Mouse (Mus musculus) testis, adult 2 months (tissue): Measurements from ENCODE around the gene Flrt1. TPM values are rescaled to one million over a fixed set of nuclear protein-coding genes. Genes with fewer than 3 reads are reported as not detected.
A peak's percentile ranks its signal among the peaks of the same experiment; 100 is the strongest.

Experiments used
- H3K27ac ChIP-seq: fragments of 200-500 bp; 2 replicates; pipeline ENCODE4 v1.5.1; 2012; ENCODE audit warnings: low read depth, low read length; ENCODE audit not compliant: control insufficient read depth, insufficient read depth
- H3K27me3 ChIP-seq: fragments of 200-500 bp; 2 replicates; pipeline ENCODE4 v1.6.1; 2012; ENCODE audit warnings: mild to moderate bottlenecking, low read length, moderate library complexity; ENCODE audit not compliant: control insufficient read depth, insufficient read depth
- H3K36me3 ChIP-seq: fragments of 200-500 bp; 2 replicates; pipeline ENCODE4 v1.6.1; 2012; ENCODE audit warnings: mild to moderate bottlenecking, low read length; ENCODE audit not compliant: control insufficient read depth, insufficient read depth
- H3K4me1 ChIP-seq: fragments of 200-500 bp; 2 replicates; pipeline ENCODE4 v1.6.1; 2012; ENCODE audit warnings: low read length; ENCODE audit not compliant: control insufficient read depth, insufficient read depth
- H3K4me3 ChIP-seq: fragments of 200-500 bp; 2 replicates; pipeline ENCODE4 v1.5.1; 2012; ENCODE audit warnings: low read depth, mild to moderate bottlenecking, low read length, moderate library complexity, mixed read lengths; ENCODE audit not compliant: control insufficient read depth
- CTCF ChIP-seq: fragments of 200-500 bp; IDR thresholded peaks from 2 replicates; pipeline ENCODE4 v1.5.1; 2012; ENCODE audit warnings: low read depth, mild to moderate bottlenecking, inconsistent platforms, low read length, moderate library complexity; ENCODE audit not compliant: control insufficient read depth, insufficient read depth, insufficient replicate concordance
- POLR2A ChIP-seq: fragments of 200-500 bp; IDR thresholded peaks from 2 replicates; pipeline ENCODE4 v1.6.1; 2012; ENCODE audit warnings: low read depth, mild to moderate bottlenecking, inconsistent platforms, low read length, moderate library complexity; ENCODE audit not compliant: control insufficient read depth
- polyA plus RNA-seq: library from polyadenylated mRNA; depleted of rRNA; stranded (reverse); fragments of >200 nt; gene quantifications from 2 replicates; pipeline ENCODE4 v1.2.3, GENCODE M21; 2012

The Flrt1 gene
- polyA plus RNA-seq, 1 experiment = 3.1 TPM

GRCm38 (mm10) chr19:7073997-7074781 lies 31.3 kb downstream of the Flrt1 start:
- Histone ChIP-seq H3K27me3 (no peaks in the 10 kb centered on the region), H3K4me3 (no peak overlapping the region), H3K27ac (no peak overlapping the region), H3K36me3 (no peaks in the 10 kb centered on the region), H3K4me1 (no peaks in the 10 kb centered on the region)
- no peak for TF ChIP-seq CTCF
- TF ChIP-seq POLR2A = no peak

GRCm38 (mm10) chr19:7072221-7072620 lies 33.3 kb downstream of the Flrt1 start:
- no peaks in the 10 kb centered on the region for H3K36me3 ChIP-seq
- no peak overlapping the region for H3K4me3 ChIP-seq
- H3K27ac ChIP-seq = no peak overlapping the region
- H3K4me1 ChIP-seq = no peaks in the 10 kb centered on the region
- no peak for TF ChIP-seq CTCF
- TF ChIP-seq POLR2A = no peak
- H3K27me3 ChIP-seq = no peaks in the 10 kb centered on the region

GRCm38 (mm10) chr19:7070775-7071174 lies 34.8 kb downstream of the Flrt1 start:
- H3K36me3 ChIP-seq = no peaks in the 10 kb centered on the region
- no peak overlapping the region for H3K4me3 ChIP-seq
- H3K27me3 ChIP-seq = no peaks in the 10 kb centered on the region
- H3K27ac ChIP-seq = no peak overlapping the region
- TF ChIP-seq POLR2A = no peak
- no peak for TF ChIP-seq CTCF
- peaks cover 2% of the 10 kb centered on the region; the same call in 1 of the 2 replicates for H3K4me1 ChIP-seq

GRCm38 (mm10) chr19:7069781-7070763 lies 35.5 kb downstream of the Flrt1 start:
- Histone ChIP-seq H3K4me3 (no peak overlapping the region), H3K4me1 (peaks cover 2% of the 10 kb centered on the region; the same call in 1 of the 2 replicates), H3K27me3 (no peaks in the 10 kb centered on the region), H3K36me3 (no peaks in the 10 kb centered on the region), H3K27ac (no peak overlapping the region)
- no peak for TF ChIP-seq CTCF
- TF ChIP-seq POLR2A = no peak

GRCm38 (mm10) chr19:7068661-7069531 lies 36.6 kb downstream of the Flrt1 start:
- no peak for TF ChIP-seq POLR2A
- no peak for TF ChIP-seq CTCF
- peaks cover 2% of the 10 kb centered on the region; the same call in 1 of the 2 replicates for H3K4me1 ChIP-seq
- no peak overlapping the region for H3K4me3 ChIP-seq
- no peak overlapping the region for H3K27ac ChIP-seq
- no peaks in the 10 kb centered on the region for H3K36me3 ChIP-seq
- H3K27me3 ChIP-seq = no peaks in the 10 kb centered on the region

GRCm38 (mm10) chr19:7068136-7068535 lies 37.4 kb downstream of the Flrt1 start:
- H3K36me3 ChIP-seq = no peaks in the 10 kb centered on the region
- no peak overlapping the region for H3K4me3 ChIP-seq
- no peak overlapping the region for H3K27ac ChIP-seq
- TF ChIP-seq CTCF (peak; percentile 42), POLR2A (no peak)
- no peaks in the 10 kb centered on the region for H3K27me3 ChIP-seq
- H3K4me1 ChIP-seq = peaks cover 2% of the 10 kb centered on the region; the same call in 1 of the 2 replicates
